Mouse (Mus musculus) heart, embryonic 15.5 days (tissue): ENCODE data around the gene Fbl. TPM values are rescaled to one million over a fixed set of nuclear protein-coding genes. Genes with fewer than 3 reads are reported as not detected.
"Not testable (repeated sequence)": the region's sequence is repeated elsewhere in the genome, so short reads cannot be mapped to it uniquely, and the experiment has no call there.

Experiments used
- ATAC-seq: fragments of 200-750 bp; cut with Nextera tagmentation; replicated peaks from 2 replicates; pipeline ENCODE4 v1.8.0; 2017; ENCODE audit warnings: low read depth, moderate TSS enrichment; ENCODE audit not compliant: insufficient number of reproducible peaks, insufficient read depth, low FRiP score
- H3K27ac ChIP-seq: fragments of 300-500 bp; sonication (generic); 2 replicates; pipeline ENCODE4 v1.5.1; 2015; ENCODE audit warnings: mild to moderate bottlenecking, inconsistent platforms
- H3K27me3 ChIP-seq: fragments of 300-500 bp; sonication (generic); 2 replicates; pipeline ENCODE4 v1.6.1; 2015; ENCODE audit warnings: inconsistent platforms
- H3K36me3 ChIP-seq: fragments of 300-500 bp; sonication (generic); 2 replicates; pipeline ENCODE4 v1.6.1; 2015; ENCODE audit warnings: mild to moderate bottlenecking, inconsistent platforms
- H3K4me1 ChIP-seq: fragments of 300-500 bp; sonication (generic); replicated peaks from 2 replicates; pipeline ENCODE4 v1.6.1; 2015; ENCODE audit warnings: inconsistent platforms
- H3K4me2 ChIP-seq: fragments of 300-500 bp; sonication (generic); 2 replicates; pipeline ENCODE4 v1.6.1; 2015; ENCODE audit warnings: inconsistent platforms, mild to moderate bottlenecking, moderate library complexity
- H3K4me3 ChIP-seq: fragments of 300-500 bp; sonication (generic); 2 replicates; pipeline ENCODE4 v1.5.1; 2015; ENCODE audit warnings: mild to moderate bottlenecking, inconsistent platforms
- H3K9ac ChIP-seq: fragments of 300-500 bp; sonication (generic); 2 replicates; pipeline ENCODE4 v1.6.1; 2015; ENCODE audit warnings: mild to moderate bottlenecking, inconsistent platforms
- H3K9me3 ChIP-seq: fragments of 300-500 bp; sonication (generic); replicated peaks from 2 replicates; pipeline ENCODE4 v1.6.1; 2016; ENCODE audit warnings: inconsistent platforms
- WGBS: fragments of 180-500 bp; shearing (Covaris S2); methylation state at CpG from one replicate; pipeline ENCODE4 v1.1.7; 2015; ENCODE audit warnings: mixed read lengths; 5-methylcytosine and 5-hydroxymethylcytosine counted together
- polyA plus RNA-seq: library from polyadenylated mRNA; unstranded; fragments of >200 nt; fragmentation: Nextera tagmentation; extraction: Ambion mirVana; gene quantifications from 2 replicates; pipeline ENCODE4 v1.2.1, GENCODE M21; 2015

Fbl gene
- polyA plus RNA-seq, 1 experiment from 2014 or later = 67.5 TPM

- H3K4me3 ChIP-seq, H3K4me1 ChIP-seq, H3K27me3 ChIP-seq, H3K4me2 ChIP-seq, H3K27ac ChIP-seq, ATAC-seq, H3K9ac ChIP-seq, H3K36me3 ChIP-seq, H3K9me3 ChIP-seq: not testable (repeated sequence)
- 81% methylated on average over 20 of the region's 20 CpGs for WGBS
Observed at GRCm38 (mm10) chr7:28218951-28219740, 49.6 kb downstream of the Fbl start.

GRCm38 (mm10) chr7:28226836-28227235 is 57.3 kb downstream of the Fbl start:
- H3K4me3 ChIP-seq, H3K4me1 ChIP-seq, H3K9me3 ChIP-seq, H3K36me3 ChIP-seq, H3K27me3 ChIP-seq, H3K27ac ChIP-seq, H3K4me2 ChIP-seq, ATAC-seq, H3K9ac ChIP-seq: not testable (repeated sequence)
- 74% methylated on average over 4 of the region's 4 CpGs for WGBS

- not testable (repeated sequence) for H3K4me2 ChIP-seq, ATAC-seq, H3K9me3 ChIP-seq, H3K4me3 ChIP-seq, H3K27ac ChIP-seq, H3K27me3 ChIP-seq, H3K9ac ChIP-seq, H3K4me1 ChIP-seq, H3K36me3 ChIP-seq
- WGBS = 87% methylated on average over 4 of the region's 4 CpGs
Observed at GRCm38 (mm10) chr7:28227421-28227820, 57.9 kb downstream of the Fbl start.

Other genes starting within 250 kb of the Fbl start
- 6.8 and 7.1 TPM in 2 replicates for gene Zfp974, start 240.2 kb upstream of the Fbl start, polyA plus RNA-seq
- 12.3 and 14.3 TPM in 2 replicates for gene Zfp780b, start 190.5 kb upstream of the Fbl start, polyA plus RNA-seq
- gene Zfp850, start 155.6 kb upstream of the Fbl start, polyA plus RNA-seq = 1.7 and 1.9 TPM in 2 replicates
- 195 and 209 TPM in 2 replicates for gene Psmc4, start 119.6 kb upstream of the Fbl start, polyA plus RNA-seq
- 0.06 and 0.55 TPM in 2 replicates for gene Fcgbp, start 98.5 kb upstream of the Fbl start, polyA plus RNA-seq
- 0.03 and 0.10 TPM in 2 replicates for gene 9530053A07Rik, start 40.2 kb upstream of the Fbl start, polyA plus RNA-seq
- gene Dyrk1b, start 9.8 kb downstream of the Fbl start, polyA plus RNA-seq = 7.3 and 9.2 TPM in 2 replicates
- gene Eid2, start 98.2 kb downstream of the Fbl start, polyA plus RNA-seq = 5.2 and 5.9 TPM in 2 replicates
- gene Eid2b, start 108.0 kb downstream of the Fbl start, polyA plus RNA-seq = 8.2 and 8.5 TPM in 2 replicates
- gene Selenov, start 121.5 kb downstream of the Fbl start, polyA plus RNA-seq = not detected in 2 replicates
- 0.16 and 0.34 TPM in 2 replicates for gene Dll3, start 132.5 kb downstream of the Fbl start, polyA plus RNA-seq
- 101 and 117 TPM in 2 replicates for gene Timm50, start 142.4 kb downstream of the Fbl start, polyA plus RNA-seq
- 52.0 and 71.9 TPM in 2 replicates for gene Supt5, start 169.0 kb downstream of the Fbl start, polyA plus RNA-seq
- 534 and 573 TPM in 2 replicates for gene Rps16, start 180.9 kb downstream of the Fbl start, polyA plus RNA-seq
- 34.3 and 46.7 TPM in 2 replicates for gene Plekhg2, start 202.9 kb downstream of the Fbl start, polyA plus RNA-seq
- 13.6 and 14.7 TPM in 2 replicates for gene Zfp36, start 210.5 kb downstream of the Fbl start, polyA plus RNA-seq
- gene Med29, start 223.0 kb downstream of the Fbl start, polyA plus RNA-seq = 42.0 and 45.7 TPM in 2 replicates
- gene Paf1, start 223.2 kb downstream of the Fbl start, polyA plus RNA-seq = 66.8 and 73.0 TPM in 2 replicates